Mouse (Mus musculus): ENCODE results near the gene Lrfn3. TPM values are rescaled to one million over a fixed set of nuclear protein-coding genes. Genes with fewer than 3 reads are reported as not detected.
A peak's percentile ranks its signal among the peaks of the same experiment; 100 is the strongest.

Lrfn3 gene
- polyA plus RNA-seq (2016; fragmentation: Nextera tagmentation; extraction: Ambion mirVana): 8.3 and 8.6 TPM in 2 replicates

GRCm38 (mm10) chr7:30362652-30363343, at the start of gene Lrfn3:
Gene Lrfn3, minus strand, starts transcription at chr7:30362772.
- Histone ChIP-seq H3K36me3 (peaks cover 19% of the 10 kb centered on the region), H3K27me3 (peaks cover 11% of the 10 kb centered on the region), H3K4me1 (peaks cover 31% of the 10 kb centered on the region), H3K4me2 (replicated peaks) (peak within 1 kb of the TSS; percentile 77), H3K4me3 (peak within 1 kb of the TSS; percentile 71), H3K9ac (peak within 1 kb of the TSS; percentile 80), H3K27ac (peak within 1 kb of the TSS; percentile 57; the same call in 1 of the 2 replicates), H3K9me3 (no peaks in the 10 kb centered on the region)
- ATAC-seq (ENCODE audit: insufficient number of reproducible peaks, insufficient read depth, low FRiP score, low TSS enrichment): no peak
- WGBS: 1% methylated on average over 31 of the region's 55 CpGs

DNA sequence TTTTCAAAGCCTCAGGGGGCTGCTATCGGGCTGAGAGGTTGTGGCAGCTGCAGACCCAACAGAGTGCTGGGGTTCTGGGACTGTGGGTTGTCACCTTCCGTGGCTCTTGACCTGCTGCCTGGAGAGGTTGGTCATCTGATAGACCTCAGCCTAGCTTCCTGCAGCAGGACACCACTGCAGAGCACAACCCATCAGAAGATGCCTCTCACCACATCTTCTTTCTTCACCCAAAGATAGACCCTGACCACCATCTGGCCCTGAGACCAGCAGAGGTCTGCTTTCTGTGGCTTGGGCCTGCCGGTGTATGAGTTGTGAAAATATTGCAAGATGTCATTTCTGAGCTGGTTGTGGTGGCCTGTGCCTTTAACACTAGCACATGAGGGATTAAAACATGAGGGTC, 48.5 kb upstream of the Lrfn3 start:
- Histone ChIP-seq H3K4me2 (replicated peaks) (no peak overlapping the region), H3K27ac (no peak overlapping the region), H3K4me1 (no peaks in the 10 kb centered on the region), H3K9me3 (no peaks in the 10 kb centered on the region), H3K9ac (no peak overlapping the region), H3K27me3 (no peaks in the 10 kb centered on the region; the same call in 1 of the 2 replicates), H3K4me3 (no peak overlapping the region), H3K36me3 (no peaks in the 10 kb centered on the region)
- ATAC-seq (ENCODE audit: insufficient number of reproducible peaks, insufficient read depth, low FRiP score, low TSS enrichment): no peak
- WGBS: 66% methylated on average over 3 of the region's 3 CpGs

GRCm38 (mm10) chr7:30409789-30410188, 47.2 kb upstream of the Lrfn3 start:
- no peaks in the 10 kb centered on the region for H3K9me3 ChIP-seq
- H3K36me3 ChIP-seq: no peaks in the 10 kb centered on the region
- no peak overlapping the region for H3K9ac ChIP-seq
- 80% methylated on average over 2 of the region's 2 CpGs for WGBS
- no peak overlapping the region for H3K4me2 ChIP-seq (replicated peaks)
- no peaks in the 10 kb centered on the region for H3K4me1 ChIP-seq
- H3K4me3 ChIP-seq: no peak overlapping the region
- no peak overlapping the region for H3K27ac ChIP-seq
- H3K27me3 ChIP-seq: no peaks in the 10 kb centered on the region; the same call in 1 of the 2 replicates
- no peak for ATAC-seq (ENCODE audit: insufficient number of reproducible peaks, insufficient read depth, low FRiP score, low TSS enrichment)

GRCm38 (mm10) chr7:30408639-30409038, 46.1 kb upstream of the Lrfn3 start:
- Histone ChIP-seq H3K27ac (no peak overlapping the region), H3K4me2 (replicated peaks) (no peak overlapping the region), H3K9ac (no peak overlapping the region), H3K36me3 (no peaks in the 10 kb centered on the region), H3K4me3 (no peak overlapping the region), H3K27me3 (no peaks in the 10 kb centered on the region; the same call in 1 of the 2 replicates), H3K4me1 (no peaks in the 10 kb centered on the region), H3K9me3 (no peaks in the 10 kb centered on the region)
- 84% methylated on average over 3 of the region's 3 CpGs for WGBS
- ATAC-seq (ENCODE audit: insufficient number of reproducible peaks, insufficient read depth, low FRiP score, low TSS enrichment): no peak

DNA sequence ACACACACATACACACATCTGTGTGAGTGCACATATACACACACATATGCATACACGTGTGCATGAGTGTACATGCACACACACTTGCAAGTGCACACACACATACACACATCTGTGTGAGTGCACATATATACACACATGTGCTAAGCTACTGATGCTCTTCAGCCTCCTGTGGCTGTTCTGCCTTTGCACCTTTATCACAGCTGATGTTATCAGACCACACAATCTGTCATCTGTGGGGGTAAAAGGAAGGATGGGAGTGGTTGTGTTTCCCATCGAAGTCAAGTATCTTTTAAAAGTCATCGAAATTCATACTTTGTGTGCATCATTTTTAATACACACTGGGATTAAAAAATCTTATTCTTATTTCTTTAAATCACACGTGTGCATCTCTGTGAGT, 39.8 kb upstream of the Lrfn3 start:
- ATAC-seq (ENCODE audit: insufficient number of reproducible peaks, insufficient read depth, low FRiP score, low TSS enrichment): no peak
- H3K4me3 ChIP-seq: no peak overlapping the region
- no peak overlapping the region for H3K27ac ChIP-seq
- H3K4me1 ChIP-seq: no peaks in the 10 kb centered on the region
- H3K9me3 ChIP-seq: no peaks in the 10 kb centered on the region
- WGBS: 68% methylated on average over 4 of the region's 4 CpGs
- no peaks in the 10 kb centered on the region; the same call in 1 of the 2 replicates for H3K27me3 ChIP-seq
- H3K4me2 ChIP-seq (replicated peaks): no peak overlapping the region
- H3K36me3 ChIP-seq: no peaks in the 10 kb centered on the region
- no peak overlapping the region for H3K9ac ChIP-seq

DNA sequence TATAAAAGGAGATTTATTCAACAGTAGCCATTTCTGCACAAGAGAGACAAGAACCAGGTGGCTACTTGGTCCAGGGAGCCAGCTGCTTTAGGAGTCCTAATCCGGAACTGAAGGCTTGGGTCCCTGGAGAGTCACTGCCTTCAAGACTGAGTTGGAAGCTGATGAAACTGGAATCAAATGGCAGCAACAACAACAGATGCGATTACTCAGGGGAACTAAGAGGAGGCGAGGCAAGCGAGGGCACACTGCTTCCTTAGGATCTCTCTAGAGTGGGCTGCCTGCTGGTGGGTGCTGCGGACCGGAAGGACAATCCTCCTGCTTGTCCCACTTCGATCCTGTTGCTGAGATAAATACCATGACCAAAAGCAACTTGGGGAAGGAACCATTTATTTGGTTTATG, 37.1 kb upstream of the Lrfn3 start:
- no peaks in the 10 kb centered on the region for H3K4me1 ChIP-seq
- no peak overlapping the region for H3K27ac ChIP-seq
- no peak for ATAC-seq (ENCODE audit: insufficient number of reproducible peaks, insufficient read depth, low FRiP score, low TSS enrichment)
- H3K4me3 ChIP-seq: no peak overlapping the region
- 45% methylated on average over 7 of the region's 7 CpGs for WGBS
- no peaks in the 10 kb centered on the region for H3K9me3 ChIP-seq
- H3K27me3 ChIP-seq: no peaks in the 10 kb centered on the region
- no peak overlapping the region for H3K4me2 ChIP-seq (replicated peaks)
- no peak overlapping the region for H3K9ac ChIP-seq
- no peaks in the 10 kb centered on the region for H3K36me3 ChIP-seq

DNA sequence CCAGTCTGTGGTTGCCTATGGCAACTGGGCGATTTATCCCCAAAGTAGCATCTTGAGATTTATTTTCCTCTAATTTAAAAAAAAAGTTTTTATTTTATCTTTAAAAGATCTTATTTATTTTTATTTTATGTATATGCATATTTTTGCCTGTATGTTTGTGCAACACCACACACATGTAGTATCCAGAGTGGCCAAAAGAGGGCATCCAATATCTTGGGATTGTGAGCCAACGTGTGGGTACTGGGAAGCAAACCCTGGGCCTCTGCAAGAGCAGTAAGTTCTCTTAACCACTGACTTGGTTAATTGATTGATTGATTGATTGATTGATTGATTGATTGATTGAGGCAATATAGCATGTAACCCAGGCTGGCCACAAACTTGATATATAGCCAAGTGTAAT, 32.3 kb upstream of the Lrfn3 start:
- no peak overlapping the region for H3K27ac ChIP-seq
- no peaks in the 10 kb centered on the region for H3K27me3 ChIP-seq
- no peak overlapping the region for H3K9ac ChIP-seq
- H3K4me1 ChIP-seq: no peaks in the 10 kb centered on the region
- no peak overlapping the region for H3K4me2 ChIP-seq (replicated peaks)
- no peaks in the 10 kb centered on the region for H3K36me3 ChIP-seq
- H3K4me3 ChIP-seq: no peak overlapping the region
- H3K9me3 ChIP-seq: no peaks in the 10 kb centered on the region
- WGBS: 45% methylated on average over 2 of the region's 2 CpGs
- ATAC-seq (ENCODE audit: insufficient number of reproducible peaks, insufficient read depth, low FRiP score, low TSS enrichment): no peak

DNA sequence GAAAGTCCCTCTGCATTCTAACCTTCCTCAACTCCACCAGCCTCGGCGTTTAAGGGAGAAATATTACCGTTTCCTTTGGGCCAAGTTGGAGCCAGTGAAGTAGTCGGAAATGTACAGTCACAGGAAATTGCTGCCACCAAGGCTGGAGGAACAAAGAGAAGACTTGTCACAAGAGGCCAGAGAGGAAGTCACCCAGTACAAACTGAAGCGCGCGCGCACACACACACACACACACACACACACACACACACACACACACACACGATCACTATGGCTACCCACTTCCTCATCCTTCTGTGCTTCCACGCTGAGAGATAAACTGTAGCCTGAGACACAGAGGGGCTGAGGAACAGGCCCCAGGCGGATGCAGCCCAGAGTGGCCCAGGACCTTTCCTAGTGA, 31.8 kb upstream of the Lrfn3 start:
- H3K4me1 ChIP-seq: no peaks in the 10 kb centered on the region
- H3K4me3 ChIP-seq: no peak overlapping the region
- H3K9ac ChIP-seq: no peak overlapping the region
- no peaks in the 10 kb centered on the region for H3K9me3 ChIP-seq
- WGBS: 28% methylated on average over 11 of the region's 11 CpGs
- ATAC-seq (ENCODE audit: insufficient number of reproducible peaks, insufficient read depth, low FRiP score, low TSS enrichment): no peak
- H3K27me3 ChIP-seq: no peaks in the 10 kb centered on the region
- H3K4me2 ChIP-seq (replicated peaks): no peak overlapping the region
- 0 out of 2 replicates have a peak overlapping the region, but pooled peaks have one; percentile 0 for H3K27ac ChIP-seq
- H3K36me3 ChIP-seq: no peaks in the 10 kb centered on the region

DNA sequence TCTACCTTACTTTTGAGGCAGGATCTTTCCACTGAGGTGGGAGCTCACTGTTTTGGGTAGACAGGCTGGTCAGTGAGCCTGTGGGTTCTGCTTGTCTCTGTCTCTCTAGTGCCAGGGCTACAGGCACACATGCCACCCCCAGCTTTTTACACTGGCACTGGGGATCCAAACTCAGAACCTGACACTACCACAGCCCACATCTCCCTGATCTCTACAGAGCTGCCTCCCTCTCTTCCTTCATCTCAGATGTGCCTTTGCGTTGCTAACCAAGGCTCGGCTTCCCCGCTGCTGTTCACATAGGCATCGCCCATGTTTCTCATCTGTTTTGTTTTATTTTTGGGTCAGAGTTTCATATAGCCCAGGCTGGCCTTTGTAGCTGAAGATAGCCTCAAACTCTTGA, 31.1 kb upstream of the Lrfn3 start:
- Histone ChIP-seq H3K27ac (0 out of 2 replicates have a peak overlapping the region, but pooled peaks have one; percentile 0), H3K4me3 (no peak overlapping the region), H3K27me3 (no peaks in the 10 kb centered on the region), H3K4me1 (no peaks in the 10 kb centered on the region), H3K4me2 (replicated peaks) (no peak overlapping the region), H3K9me3 (no peaks in the 10 kb centered on the region), H3K36me3 (no peaks in the 10 kb centered on the region), H3K9ac (no peak overlapping the region)
- no peak for ATAC-seq (ENCODE audit: insufficient number of reproducible peaks, insufficient read depth, low FRiP score, low TSS enrichment)
- WGBS: 76% methylated on average over 4 of the region's 4 CpGs

GRCm38 (mm10) chr7:30392746-30393520, 30.4 kb upstream of the Lrfn3 start:
- H3K36me3 ChIP-seq: no peaks in the 10 kb centered on the region
- H3K4me2 ChIP-seq (replicated peaks): no peak overlapping the region
- no peaks in the 10 kb centered on the region for H3K4me1 ChIP-seq
- no peak for ATAC-seq (ENCODE audit: insufficient number of reproducible peaks, insufficient read depth, low FRiP score, low TSS enrichment)
- no peak overlapping the region for H3K4me3 ChIP-seq
- H3K27me3 ChIP-seq: no peaks in the 10 kb centered on the region
- H3K9ac ChIP-seq: no peak overlapping the region
- 77% methylated on average over 4 of the region's 4 CpGs for WGBS
- no peaks in the 10 kb centered on the region for H3K9me3 ChIP-seq
- H3K27ac ChIP-seq: no peak overlapping the region

GRCm38 (mm10) chr7:30384106-30384505, 21.5 kb upstream of the Lrfn3 start:
- ATAC-seq (ENCODE audit: insufficient number of reproducible peaks, insufficient read depth, low FRiP score, low TSS enrichment): no peak
- no peak overlapping the region for H3K27ac ChIP-seq

GRCm38 (mm10) chr7:30380061-30380460, 17.5 kb upstream of the Lrfn3 start:
- no peaks in the 10 kb centered on the region for H3K9me3 ChIP-seq
- 65% methylated on average over 5 of the region's 5 CpGs for WGBS
- ATAC-seq (ENCODE audit: insufficient number of reproducible peaks, insufficient read depth, low FRiP score, low TSS enrichment): no peak

More at GRCm38 (mm10) chr7:30384106-30384505, 21.5 kb upstream of the Lrfn3 start:
- Histone ChIP-seq H3K36me3 (no peaks in the 10 kb centered on the region), H3K27me3 (no peaks in the 10 kb centered on the region), H3K4me1 (no peaks in the 10 kb centered on the region), H3K9me3 (no peaks in the 10 kb centered on the region), H3K4me2 (replicated peaks) (no peak overlapping the region), H3K4me3 (no peak overlapping the region), H3K9ac (no peak overlapping the region)
- 82% methylated on average over 9 of the region's 9 CpGs for WGBS

More at GRCm38 (mm10) chr7:30380061-30380460, 17.5 kb upstream of the Lrfn3 start:
- no peaks in the 10 kb centered on the region for H3K36me3 ChIP-seq
- no peak overlapping the region for H3K4me2 ChIP-seq (replicated peaks)
- no peak overlapping the region for H3K27ac ChIP-seq
- H3K4me3 ChIP-seq: no peak overlapping the region
- no peaks in the 10 kb centered on the region for H3K27me3 ChIP-seq
- H3K4me1 ChIP-seq: no peaks in the 10 kb centered on the region
- H3K9ac ChIP-seq: no peak overlapping the region
